Mouse (Mus musculus): ENCODE results near the gene Oat. TPM values are rescaled to one million over a fixed set of nuclear protein-coding genes. Genes with fewer than 3 reads are reported as not detected.

The Oat gene
- 181 TPM for polyA plus RNA-seq (2017; shearing (Covaris generic))

GRCm38 (mm10) chr7:132576116-132576650 lies at the start of gene Oat:
Oat (minus strand) TSS chr7:132576398.

GRCm38 (mm10) chr7:132610468-132611318 lies 34.5 kb upstream of the Oat start, which contains the start of gene Lhpp:
Lhpp (plus strand) TSS chr7:132610638.

DNA sequence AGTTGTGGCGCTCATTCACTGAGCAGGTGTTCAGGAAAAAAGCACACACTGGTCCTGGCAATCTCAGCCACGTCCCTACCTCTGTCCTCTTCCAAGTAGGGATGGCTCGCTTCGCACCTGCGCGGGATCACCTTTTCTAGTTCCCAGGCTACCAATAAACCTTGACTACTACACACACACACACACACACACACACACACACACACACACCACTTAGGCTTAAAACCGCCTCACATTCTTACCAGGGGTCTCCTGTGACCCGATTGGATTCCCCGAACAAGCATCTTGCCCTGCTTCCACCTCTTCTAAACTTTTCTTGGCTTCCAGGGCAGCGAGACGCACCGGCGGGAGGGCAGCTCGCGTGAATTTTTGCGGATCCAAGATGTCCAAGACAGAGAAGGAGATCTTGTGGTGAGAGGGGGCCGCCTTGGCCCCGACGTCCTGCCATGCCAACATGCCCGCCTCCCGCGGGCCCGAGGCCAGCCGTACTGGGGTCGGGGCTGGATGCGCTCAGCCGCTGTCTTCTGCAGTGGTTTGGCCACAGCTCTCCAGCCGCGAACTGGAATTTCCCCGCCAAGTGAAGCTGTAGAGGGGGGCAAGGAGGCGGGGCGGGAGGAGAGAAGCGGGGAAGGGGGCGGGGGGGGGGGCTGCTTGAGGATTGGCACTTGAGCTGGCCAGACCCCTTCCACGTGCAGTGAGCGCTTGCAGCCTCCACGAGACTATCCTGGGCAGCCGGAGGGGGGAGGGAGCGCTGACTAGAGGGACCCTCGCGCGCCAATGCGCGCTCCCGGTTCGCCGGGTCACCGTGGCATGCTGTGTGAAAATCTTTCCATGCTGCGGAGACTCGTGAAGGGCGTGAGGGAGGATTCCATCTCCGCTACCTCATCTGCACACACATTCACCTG lies 23.1 kb upstream of the Oat start, which contains the start of gene Nkx1-2:
Nkx1-2 (minus strand) TSS at position 567 of the 905 bp plus-strand sequence.

Other genes starting within 250 kb of the Oat start
- not detected for gene Nkx1-2, start 23.2 kb upstream of the Oat start, polyA plus RNA-seq (2017; shearing (Covaris generic))
- 1.9 TPM for gene Lhpp, start 34.2 kb upstream of the Oat start, polyA plus RNA-seq (2017; shearing (Covaris generic))
- gene Fam53b, start 237.5 kb upstream of the Oat start, polyA plus RNA-seq (2017; shearing (Covaris generic)), result 113 TPM

Data from naive thymus-derived CD4-positive, alpha-beta T cell, adult 5 months (primary cell).